Mouse (Mus musculus) embryonic fibroblast, embryonic 13.5 days (primary cell): ENCODE results near the gene Nploc4.

Experiments
- CTCF ChIP-seq: IDR thresholded peaks from 2 replicates; pipeline ENCODE4 v1.5.1; 2011; ENCODE audit warnings: mild to moderate bottlenecking, control low read depth, low read length, moderate library complexity, borderline replicate concordance; ENCODE audit not compliant: insufficient read depth
- POLR2A ChIP-seq: IDR thresholded peaks from 2 replicates; pipeline ENCODE4 v1.6.1; 2011; ENCODE audit warnings: low read depth, mild to moderate bottlenecking, control low read depth, low read length, moderate library complexity

GRCm38 (mm10) chr11:120349371-120349985, 88.0 kb downstream of the Nploc4 start:
- TF ChIP-seq CTCF (no peak), POLR2A (peak; percentile 43)
